Mouse (Mus musculus) cerebellum, adult 9-11 months (tissue): Measurements from ENCODE around the gene Fam89b.
A peak's percentile ranks its signal among the peaks of the same experiment; 100 is the strongest.

Experiments used
- DNase-seq: peaks from one replicate; pipeline ENCODE4 v3.0.0; 2022

Fam89b gene

DNA sequence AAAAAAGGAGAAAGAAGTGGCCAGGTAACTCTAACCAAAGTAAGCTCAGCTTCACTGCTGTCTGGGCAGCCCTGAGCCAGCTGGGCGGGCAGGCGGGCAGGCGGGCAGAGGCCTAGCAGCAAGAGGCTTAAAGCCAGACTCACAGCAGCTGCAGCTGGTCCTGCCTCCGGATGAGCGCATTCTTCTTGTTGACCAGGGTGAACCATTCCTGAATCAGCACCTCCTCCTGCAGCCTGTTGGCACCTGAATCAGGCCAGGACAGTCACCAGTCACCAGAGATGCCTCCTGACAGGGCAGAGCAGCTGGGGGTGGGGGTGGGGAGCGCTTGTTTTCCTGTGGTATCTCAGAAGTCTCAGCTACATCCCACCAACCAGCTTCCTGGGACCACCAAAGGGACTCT lies 19.4 kb downstream of the Fam89b start:
- no peak for DNase-seq

DNA sequence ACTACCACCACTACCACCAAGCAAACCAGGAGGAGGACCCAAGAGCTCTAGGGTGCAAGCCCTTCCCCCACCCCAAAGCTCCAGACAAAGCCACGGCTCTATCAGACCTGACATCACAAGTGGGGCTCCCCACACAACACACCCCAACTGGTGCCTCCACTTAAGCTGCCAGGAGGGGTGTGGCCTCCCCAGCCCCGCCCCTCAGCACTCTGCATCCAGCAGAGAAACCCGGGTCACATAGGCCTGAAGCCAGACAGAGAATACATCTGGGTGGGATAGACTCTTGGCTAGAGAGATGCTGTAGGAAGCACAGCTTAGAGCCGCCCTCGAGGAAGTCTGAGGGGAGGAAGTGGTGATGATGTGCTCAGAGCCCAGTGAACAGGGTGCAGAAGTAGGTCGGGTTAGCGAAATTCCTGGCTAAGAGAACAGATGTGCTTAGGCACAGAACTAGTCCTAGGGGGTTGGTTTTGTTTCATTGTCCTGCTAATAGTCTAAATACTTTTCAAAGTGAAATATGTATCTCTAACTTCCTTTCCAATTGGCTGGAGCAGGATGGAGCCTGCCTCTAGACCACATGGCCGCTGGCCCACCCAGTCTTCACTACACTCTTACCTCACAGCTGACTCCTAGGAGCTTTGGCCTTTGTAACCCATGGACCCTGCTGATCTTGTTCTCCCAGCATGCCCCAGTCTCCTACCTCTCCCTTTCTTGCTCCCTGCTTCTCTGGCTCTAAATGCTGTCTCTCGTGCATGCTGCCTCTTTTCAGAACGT lies 24.5 kb downstream of the Fam89b start:
- DNase-seq: no peak

DNA sequence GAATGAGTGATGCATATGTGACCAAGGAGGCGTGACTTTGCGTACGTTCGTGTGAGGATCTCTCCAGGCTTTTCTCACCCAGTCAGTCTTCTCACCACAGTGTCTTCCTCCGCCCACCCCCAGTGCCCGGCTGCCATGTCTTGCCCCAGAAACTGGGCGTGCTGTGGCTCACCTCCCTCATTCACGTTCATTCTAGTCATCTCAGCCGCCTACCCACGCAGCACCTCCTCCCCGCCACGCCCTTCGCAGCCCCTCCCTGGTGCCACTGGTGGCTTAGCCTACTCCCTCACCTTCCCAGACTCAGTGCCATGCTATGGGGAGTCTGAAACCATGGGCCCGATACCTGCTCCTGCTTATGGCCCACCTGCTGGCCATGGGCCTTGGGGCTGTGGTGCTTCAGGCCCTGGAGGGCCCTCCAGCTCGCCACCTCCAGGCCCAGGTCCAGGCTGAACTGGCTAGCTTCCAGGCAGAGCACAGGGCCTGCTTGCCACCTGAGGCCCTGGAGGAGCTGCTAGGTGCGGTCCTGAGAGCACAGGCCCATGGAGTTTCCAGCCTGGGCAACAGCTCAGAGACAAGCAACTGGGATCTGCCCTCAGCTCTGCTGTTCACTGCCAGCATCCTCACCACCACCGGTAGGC lies 25.2 kb downstream of the Fam89b start, which contains the start of gene Kcnk7:
Gene Kcnk7, plus strand, starts transcription at position 205 of the 638 bp plus-strand sequence.
- DNase-seq: no peak

DNA sequence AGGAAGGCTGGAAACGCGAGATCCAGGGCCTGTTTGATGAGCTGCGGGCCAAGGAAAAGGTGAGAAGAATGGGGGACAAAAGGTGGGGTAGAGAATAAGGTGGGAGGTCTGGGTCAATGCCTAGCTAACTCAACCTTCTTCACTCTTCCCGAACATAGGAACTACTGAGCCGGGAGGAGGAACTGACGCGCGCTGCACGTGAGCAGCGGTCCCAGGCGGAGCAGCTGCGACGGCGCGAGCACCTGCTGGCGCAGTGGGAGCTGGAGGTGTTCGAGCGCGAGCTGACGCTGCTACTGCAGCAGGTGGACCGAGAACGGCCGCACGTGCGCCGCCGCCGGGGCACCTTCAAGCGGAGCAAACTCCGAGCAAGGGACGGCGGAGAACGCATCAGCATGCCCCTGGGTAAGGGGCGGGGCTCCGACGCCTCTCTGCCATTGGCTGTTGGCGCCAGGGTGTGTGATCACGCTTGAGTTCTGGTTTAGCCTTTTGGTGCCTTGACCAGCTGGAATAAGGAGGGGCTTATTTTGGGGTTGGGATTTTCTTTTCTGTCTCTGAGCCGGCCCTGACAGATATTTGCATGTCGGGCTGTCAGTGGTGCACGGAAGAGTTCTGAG lies 33.5 kb downstream of the Fam89b start:
- no peak for DNase-seq

DNA sequence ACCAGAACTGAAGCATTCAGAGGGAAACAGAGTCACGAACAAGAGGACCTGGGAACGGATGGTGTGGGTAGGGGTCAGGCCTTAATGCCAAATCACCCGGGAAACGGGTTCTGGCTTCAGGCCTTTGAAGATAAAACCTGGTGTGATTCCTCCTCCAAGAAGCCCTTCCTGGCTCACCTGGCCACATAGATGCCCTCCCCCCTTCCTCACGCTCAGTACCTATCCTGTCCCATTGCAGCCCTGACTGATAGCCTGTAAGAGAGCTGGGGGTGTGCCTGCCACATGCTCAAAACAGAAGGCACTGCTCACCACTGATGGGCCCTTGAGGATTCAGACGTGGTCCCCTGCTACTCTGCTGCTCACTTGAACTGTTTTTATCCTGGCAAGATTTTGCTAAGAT lies 35.7 kb downstream of the Fam89b start:
- DNase-seq: no peak

DNA sequence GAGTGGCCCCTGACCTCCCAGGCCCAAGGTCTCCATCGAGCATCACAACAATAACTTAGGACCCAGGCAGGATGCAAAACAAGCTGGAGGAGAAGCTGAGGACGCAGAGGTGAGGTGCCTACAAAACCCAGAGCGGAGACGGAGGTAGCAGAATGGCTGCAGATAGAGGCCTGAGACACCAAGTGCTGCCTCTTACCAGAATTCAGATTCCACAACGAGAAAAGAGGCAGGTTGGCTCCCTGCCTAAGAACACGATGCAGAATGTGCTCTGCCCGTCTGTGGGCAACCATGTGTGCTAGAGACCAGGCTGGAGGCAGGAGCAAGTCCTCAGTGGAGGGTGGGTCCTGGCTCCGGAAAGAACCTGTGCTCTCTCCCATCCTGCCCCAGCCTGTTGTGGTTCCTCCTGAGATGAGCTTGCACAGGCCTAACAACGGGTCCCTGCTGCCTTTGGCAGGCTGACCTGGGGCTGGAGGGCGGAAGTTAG lies 36.5 kb downstream of the Fam89b start:
- no peak for DNase-seq

DNA sequence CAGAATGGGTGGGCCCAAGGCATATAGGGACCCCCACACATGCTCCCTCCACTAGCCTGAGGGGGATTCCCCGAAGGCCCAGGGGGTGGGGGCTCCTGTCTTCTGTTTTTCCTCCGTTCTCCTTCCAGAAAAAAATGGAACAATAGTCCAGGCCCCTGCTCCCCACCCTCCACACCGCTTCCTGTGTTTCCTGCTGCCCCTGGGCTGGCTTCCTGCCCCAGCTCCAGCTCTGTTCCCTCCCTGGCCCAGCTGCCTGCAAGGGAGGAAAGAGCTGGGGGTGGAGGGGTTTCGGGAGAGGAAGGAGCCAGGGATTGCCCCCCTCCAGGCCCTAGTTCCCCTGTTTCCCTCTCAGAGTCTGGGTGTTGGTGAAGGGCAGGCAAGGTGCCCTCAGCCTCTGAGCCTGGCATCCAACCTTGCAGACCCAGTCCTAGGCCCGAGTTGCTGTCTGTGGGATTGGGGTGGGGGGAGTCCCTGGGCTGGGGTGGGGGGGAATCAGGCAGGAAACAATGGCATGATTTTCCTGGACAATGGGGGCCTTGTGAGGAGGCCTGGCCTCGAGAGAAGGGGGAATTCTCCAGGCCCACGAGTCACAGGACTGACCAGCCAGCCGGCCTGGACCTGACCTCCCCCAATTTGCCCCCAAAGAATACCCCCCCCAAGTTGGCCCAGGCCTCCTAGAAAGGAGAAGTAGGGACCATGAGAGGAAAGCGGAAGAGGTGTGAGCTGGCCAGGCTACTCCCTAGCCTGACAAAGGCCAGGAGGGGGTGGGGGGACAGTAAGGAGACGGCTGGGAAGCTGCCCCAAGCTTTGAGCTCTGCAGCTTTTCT lies 37.2 kb downstream of the Fam89b start:
- DNase-seq: peak; percentile 48

DNA sequence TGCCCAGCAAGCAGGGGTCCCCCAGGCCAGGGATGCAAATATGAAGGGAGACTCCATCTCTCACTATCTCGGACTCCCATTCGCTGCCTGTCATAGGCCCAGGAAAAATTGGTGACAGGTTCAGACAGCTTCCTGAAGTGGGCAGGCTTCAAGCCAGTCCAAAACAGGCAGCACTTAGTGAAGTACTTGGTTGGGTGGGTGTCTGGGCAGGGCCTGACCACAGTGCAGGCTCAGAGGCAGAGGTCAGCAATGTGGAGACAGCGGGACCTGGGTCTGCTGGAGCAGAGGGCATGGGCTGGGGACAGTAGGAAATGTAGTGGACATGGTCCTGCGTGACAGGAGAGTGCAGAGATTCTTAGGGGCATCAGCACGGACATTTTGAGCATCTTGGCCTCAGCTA lies 37.9 kb downstream of the Fam89b start:
- no peak for DNase-seq

DNA sequence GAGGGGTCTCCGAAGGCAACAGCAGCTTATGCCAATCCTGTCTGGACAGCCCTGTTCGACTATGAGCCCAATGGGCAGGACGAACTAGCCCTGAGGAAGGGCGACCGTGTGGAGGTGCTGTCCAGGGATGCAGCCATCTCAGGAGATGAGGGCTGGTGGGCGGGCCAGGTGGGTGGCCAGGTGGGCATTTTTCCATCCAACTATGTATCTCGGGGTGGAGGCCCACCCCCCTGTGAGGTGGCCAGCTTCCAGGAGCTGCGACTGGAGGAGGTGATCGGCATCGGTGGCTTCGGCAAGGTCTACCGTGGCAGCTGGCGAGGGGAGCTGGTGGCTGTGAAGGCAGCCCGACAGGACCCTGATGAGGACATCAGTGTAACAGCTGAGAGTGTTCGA lies 39.1 kb downstream of the Fam89b start:
- DNase-seq: peak; percentile 76

DNA sequence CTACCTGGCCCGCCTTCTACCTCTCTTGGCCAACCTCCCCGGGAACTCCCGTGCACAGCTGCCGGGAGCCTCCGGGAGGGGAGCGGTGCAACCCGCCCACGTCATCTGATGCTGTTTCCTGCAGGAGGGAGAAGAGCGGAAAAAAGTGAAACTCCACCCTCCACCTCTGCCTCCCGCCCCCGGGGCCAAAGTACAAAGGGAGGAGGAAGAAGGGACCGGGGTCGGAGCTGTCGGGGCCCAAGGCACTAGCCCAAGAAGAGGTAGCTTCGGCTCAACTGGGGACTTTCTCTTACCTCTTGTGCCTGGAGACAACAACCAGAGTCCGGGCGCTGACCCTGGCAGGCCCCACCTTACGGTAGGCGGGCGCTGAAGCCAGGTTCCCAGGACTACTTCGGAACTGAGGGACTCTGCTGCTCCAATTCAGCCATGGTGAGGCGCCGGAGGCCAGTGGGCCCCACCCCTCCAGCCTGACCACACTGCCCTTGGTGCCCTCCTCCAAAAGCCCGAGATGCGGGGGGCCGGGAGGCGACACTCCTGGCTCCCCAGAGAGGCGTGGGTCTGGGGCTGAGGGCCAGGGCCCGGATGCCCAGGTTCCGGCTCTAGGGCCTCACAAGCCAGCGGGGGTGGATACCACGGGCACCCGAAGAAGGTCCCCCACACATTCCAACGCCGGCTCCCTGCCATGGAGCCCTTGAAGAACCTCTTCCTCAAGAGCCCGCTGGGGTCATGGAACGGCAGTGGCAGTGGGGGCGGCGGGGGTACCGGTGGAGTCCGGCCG lies 39.7 kb downstream of the Fam89b start:
- DNase-seq: peak; percentile 83

DNA sequence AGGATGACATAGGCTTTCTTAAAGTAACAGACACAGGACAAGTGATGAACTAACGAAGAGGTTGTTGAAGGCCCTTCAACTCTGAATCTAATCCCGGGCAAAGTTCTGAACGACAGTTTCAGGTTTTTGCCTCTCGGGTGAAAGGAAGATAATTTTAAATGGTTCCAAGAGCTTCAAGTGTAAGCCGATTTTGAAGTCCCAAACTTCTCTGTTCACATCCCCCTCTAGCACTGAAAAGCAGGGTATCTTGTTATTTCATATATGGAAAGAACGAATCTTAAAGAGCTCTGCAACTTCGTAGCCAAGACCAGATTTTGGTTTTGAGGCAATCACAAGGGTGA lies 40.4 kb downstream of the Fam89b start:
- DNase-seq: no peak

DNA sequence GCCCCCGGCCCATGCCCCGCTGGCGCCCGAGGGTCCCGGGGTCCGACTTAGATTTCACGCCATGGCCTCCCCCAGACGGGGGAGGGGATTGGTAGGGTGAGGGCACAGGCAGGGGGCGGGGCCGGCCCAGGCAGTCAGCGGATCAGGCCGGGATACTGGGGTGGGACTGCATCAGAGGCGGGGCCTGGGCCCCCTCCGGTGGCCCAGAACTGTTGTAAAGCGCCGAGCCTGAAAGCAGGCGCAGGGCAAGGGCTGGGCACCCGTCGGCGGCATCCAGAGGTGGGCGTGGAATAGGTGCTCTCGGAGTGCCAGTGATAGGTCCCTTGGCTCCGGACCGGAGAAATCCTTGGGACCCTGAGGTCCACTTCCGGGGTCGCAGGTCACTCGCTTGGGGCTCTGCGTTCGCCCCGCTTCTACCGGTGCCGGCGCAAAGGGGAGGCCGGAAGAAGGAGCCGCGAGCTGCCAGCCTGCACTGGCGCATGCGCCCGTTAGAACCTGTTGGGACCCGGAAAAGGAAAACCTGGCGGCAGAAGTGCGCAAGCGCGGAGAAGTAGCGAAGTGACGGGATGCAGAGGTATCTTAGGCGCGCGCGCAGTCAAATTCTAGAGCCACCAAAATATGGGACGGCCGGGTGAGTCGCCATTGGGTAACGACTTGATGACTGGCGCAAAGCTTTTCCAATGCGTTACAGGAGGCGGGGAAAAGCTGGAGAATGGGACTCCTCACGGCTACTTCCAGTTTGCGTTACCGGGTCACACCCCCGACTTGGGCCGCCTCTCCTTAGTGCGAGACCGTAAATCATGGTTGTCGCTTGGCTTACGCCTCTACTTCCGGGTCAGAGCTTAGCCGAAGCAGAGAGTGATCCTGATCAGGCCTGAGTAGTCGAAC lies 41.0 kb downstream of the Fam89b start, which contains the start of the genes Map3k11 and Pcnx3:
Gene Map3k11, plus strand, starts transcription at position 543 of the 888 bp plus-strand sequence.
Gene Pcnx3, minus strand, starts transcription at position 709 of the 888 bp plus-strand sequence.
- peak; percentile 99 for DNase-seq

DNA sequence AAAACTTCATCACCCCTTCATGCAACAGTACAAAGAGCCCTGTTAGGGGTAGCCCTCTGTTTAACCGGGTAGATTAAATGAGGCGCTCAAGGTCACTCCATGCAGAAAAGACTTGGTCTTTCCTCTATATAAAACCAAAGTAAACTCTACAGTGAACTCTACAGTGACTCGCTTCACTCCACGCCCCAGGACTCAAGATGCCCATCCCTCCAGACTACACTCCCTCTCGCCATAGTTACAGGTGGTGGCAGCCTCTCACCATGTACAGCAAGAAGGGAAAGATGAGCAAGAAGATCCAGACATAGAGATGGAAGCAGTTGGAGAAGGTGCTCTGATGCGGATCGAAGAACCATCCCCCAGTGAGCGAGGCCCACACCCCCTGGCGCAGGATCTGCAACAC lies 41.7 kb downstream of the Fam89b start:
- DNase-seq: no peak

DNA sequence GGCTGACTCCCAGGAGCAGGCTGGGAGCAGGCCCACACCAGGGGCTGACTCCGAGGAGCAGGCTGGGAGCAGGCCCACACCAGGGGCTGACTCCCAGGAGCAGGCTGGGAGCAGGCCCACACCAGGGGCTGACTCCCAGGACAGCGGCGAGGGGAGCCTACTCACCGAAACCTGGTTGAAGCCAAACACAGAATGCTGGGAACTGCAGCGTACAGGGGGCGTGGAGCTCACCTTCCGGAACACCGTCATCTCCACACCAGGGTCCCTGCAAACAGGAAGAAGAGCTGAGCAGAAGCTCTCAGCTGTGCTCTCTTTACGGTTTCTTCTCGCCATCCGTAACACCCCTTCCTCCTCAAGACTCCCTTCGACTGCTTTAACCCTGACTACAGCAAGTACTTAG lies 42.5 kb downstream of the Fam89b start:
- DNase-seq: peak; percentile 32

DNA sequence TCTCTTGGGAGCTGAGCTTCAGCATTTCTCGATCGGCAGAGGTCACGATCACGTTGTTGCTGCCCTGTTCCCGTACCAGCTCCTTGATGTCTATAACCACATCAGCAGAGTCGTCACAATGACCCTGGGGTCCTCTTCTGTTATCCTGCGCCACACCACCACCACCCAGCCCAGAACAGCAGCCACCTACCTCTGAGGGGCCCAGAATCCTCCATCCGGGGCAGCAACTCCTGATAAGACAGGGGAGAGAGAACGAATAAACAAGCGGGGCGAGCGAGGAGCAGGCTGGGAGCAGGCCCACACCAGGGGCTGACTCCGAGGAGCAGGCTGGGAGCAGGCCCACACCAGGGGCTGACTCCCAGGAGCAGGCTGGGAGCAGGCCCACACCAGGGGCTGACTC lies 43.0 kb downstream of the Fam89b start:
- DNase-seq: no peak

DNA sequence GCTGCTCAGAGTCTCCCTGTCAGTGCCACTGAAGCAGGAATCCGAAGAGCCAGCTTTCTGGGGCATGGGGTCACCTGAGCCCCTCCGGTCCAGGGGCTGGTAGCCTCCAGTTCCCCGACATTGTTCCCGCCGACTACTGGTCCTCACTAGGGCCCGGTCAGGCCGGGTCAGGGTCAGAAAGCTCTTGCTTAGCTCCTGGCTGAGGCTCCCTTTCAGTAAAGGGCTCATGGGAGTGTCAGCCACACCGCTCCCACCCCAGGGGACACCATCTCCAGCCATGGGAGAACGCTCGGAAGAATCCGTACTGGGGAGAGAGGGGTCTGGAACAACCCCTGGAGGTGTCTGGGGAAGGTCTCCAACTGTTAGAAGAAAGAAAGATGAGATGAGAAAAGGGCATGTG lies 43.6 kb downstream of the Fam89b start:
- no peak for DNase-seq

DNA sequence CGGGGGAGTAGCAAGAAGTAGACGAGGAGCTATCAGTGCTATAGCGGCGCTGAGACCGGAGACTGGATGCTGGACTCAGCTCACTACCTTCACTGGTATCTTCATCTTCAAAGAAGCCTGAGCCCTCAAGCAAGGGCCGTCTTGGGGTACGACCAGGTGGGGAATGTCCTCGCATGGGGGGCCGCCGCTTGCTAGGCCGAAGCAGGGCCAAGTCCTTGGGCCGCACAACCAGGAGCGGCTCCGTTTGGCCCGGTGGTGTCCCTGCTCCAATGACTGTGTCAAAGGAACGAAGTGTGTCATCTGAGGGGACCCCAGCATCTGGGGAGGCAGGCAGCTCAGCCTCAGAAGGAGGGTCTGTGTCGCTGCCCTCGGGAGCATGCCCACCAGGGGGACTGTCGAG lies 44.0 kb downstream of the Fam89b start:
- DNase-seq: no peak

DNA sequence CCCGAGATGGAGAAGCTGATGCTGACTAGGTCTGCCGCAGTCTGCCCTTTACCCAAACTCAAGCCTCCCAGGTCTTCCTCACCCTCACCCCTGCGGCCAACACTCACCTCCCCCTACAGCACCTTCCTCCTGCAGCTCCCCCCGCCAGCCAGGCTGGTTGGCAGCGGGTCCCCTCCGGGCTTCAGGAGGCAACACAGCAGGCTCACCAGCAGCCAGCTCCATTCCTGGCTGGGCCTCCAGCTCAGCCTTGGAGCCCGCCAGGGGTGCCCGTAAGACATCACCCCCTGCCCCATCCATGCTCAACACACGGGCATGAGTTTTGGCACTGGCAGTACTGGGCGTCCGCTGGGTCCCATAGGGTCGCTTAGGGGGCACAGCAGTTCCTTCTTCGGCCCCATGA lies 44.5 kb downstream of the Fam89b start:
- no peak for DNase-seq

DNA sequence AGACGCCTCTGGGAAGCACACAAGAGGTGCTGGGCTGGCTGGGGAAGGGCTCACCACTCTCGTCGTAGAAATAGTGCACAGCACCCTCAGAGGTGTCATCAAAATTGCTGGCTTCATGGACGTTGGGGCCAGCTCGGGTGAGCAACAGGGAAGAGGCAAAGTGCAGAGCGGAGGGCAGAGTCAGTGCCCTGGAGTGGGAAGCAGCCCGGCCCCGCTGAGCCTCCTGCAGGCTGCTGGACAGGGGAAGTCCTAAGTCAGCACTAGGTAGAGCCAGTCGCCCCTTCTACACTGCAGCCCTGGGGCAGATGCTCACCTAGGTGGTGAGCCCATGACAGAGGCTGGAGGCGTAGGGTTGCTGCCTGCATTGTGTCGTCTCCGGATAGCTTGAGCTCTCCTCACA lies 45.2 kb downstream of the Fam89b start:
- no peak for DNase-seq

DNA sequence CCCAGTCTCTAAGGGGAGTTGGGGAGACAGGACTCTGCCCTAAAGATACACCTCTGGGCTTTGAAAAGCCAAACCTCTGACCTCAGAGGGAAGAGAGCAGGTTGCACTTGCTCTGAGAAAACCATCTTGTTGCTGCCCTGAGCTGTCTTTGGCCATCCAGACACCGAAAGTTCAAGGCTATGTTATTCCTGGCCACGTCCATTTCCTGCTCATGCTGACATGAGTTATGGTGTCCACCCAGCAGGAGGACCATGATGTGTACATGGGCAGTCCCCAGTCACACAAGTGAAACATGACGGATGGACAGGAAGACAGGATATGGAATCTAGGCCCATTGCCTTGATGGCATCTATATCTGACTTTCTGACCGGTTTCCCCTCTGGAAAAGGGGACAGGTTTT lies 49.0 kb downstream of the Fam89b start:
- DNase-seq: no peak
